Mouse (Mus musculus) embryonic stem cell, embryonic (primary cell): Measurements from ENCODE around the gene Gm525.
"Not testable (repeated sequence)": the region's sequence is repeated elsewhere in the genome, so short reads cannot be mapped to it uniquely, and the experiment has no call there.

Experiments
- CTCF ChIA-PET, 4 experiments: fragments of 300-600 bp in 2 of 4; fragments of 350-600 bp in 2 of 4; sonication (Branson Sonifier 250); formaldehyde crosslinking; loops; one replicate each; lab custom pipeline; 2022; ENCODE audit warnings: inconsistent platforms in 2 of 4; lab: Charles Lee
- POLR2A ChIA-PET, 4 experiments: fragments of 300-600 bp in 2 of 4; fragments of 350-600 bp in 2 of 4; sonication (Branson Sonifier 250); formaldehyde crosslinking; loops; one replicate each; lab custom pipeline; 2022; ENCODE audit warnings: antibody characterized with exemption in 4 of 4, inconsistent platforms in 1 of 4; lab: Charles Lee

Gm525 gene

DNA sequence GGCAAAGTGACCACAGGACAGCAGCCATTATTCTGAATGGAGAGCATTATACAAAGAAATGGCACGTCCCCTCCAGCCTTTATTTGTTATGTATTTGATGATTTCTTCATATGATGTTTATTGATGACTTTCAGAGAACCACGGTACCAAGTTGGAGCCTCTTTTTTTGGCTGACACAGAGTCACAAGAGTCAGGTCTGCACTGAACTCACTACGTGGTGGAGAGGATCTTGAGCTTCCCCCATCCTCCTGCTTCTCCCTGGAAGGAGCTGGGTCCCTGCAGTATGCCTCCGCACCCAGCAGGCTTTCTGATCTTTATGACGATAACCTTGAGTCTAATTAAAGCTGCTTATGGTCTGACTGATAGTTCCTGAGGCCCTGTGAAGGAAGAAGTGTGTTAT, 2.1 kb upstream of the Gm525 start:
- ChIA-PET CTCF (interaction anchor here in 1 of 4 experiments (1.1 kb wide), 1 partner anchor 13 kb away, joined by 3 read pairs; no protein-coding TSS in a partner anchor), POLR2A (interaction anchor here in 3 of 4 experiments (0.8 to 1.3 kb wide), 7 partner anchors 9 to 104 kb away, joined by 3 to 4 read pairs (median 3); partner anchors contain the start of gene Elobl (in 1 of the 3))

DNA sequence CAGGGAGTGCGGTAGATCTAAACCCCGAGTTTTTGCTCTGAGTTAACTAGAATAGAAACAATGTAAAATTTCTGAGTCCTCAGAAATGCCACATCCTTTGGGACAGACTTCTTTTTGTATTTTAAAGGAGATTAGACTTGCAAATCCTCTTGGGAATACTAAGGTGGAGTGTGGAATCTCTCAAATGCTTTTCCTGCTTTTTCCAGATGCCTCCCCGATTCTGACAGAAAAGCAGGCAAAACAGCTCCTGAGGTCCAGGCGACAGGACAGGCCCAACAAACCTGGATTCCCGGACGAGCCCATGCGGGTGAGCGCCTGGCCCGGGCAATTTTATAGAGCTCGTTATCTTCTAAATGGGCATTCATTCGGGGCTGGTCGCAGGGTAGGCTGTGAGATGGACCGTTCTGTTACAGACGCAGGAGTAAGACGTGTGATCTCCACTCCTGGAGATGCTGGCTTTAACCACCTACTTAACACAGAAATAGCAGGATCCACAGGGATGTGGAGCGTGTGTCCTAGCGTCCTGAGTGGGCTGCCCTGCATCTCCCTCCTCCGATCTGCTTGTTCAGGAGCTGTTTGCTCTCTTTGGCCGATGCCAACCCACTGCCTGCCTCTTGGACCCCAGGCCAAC, 1.3 kb downstream of the Gm525 start:
- ChIA-PET CTCF (interaction anchor here in 2 of 4 experiments (0.7 to 1.9 kb wide), 8 partner anchors 9 to 101 kb away, joined by 3 to 6 read pairs (median 4); no protein-coding TSS in a partner anchor), POLR2A (interaction anchor here (0.5 to 2.3 kb wide), 20 partner anchors 8 to 1169 kb away, joined by 3 to 9 read pairs (median 3); partner anchors contain the start of gene Dgke (in 1 of the 4))

DNA sequence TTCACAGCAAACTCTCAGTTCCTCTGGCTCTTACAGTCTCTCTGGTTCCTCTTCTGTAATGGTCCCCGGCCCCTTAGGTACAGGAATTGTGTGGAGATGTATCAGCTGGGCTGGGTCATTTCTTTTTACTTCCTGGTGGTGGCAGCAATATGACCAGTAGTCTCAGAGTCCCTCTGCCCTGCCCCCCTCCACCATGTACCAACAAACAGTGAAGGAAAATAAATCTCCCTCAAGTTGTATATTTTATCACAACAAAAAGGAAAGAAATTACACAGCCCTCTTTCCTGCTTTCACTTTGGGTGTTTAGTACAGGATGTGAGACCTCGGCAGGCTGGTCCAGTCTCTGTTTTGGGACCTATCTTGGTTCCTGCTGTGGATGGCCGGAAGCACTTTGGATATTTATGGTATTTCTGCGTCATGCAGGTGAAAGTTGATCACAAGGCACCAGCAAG, 2.8 kb downstream of the Gm525 start:
- POLR2A ChIA-PET, result interaction anchor here in 3 of 4 experiments (0.6 to 2.8 kb wide), 4 partner anchors 8 to 31 kb away, joined by 3 to 10 read pairs (median 6); partner anchors contain the start of gene Dgke (in 1 of the 3)
- CTCF ChIA-PET, result interaction anchor here in 3 of 4 experiments (0.6 to 1.9 kb wide), 3 partner anchors 11 to 227 kb away, joined by 4 to 9 read pairs (median 6); no protein-coding TSS in a partner anchor

DNA sequence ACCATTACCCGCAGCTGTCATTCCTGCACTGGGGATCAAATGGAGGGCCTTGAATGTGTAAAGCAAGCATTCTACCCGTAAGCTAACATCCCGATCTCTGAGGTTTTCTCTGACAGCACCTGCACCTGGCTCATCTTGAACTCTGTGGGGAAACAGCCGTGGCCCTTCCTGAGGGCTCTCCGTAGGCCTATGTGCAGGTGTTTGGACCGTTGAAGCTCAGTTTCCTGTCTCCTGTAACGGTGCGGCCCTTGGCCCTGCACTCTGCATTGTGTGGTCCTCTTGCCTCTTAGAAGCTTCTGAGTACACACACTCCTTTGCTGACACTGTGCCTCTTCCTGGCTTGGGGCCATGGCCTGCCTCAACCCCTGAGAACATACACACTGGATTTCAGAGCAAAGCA, 4.0 kb downstream of the Gm525 start:
- CTCF ChIA-PET, result interaction anchor here in 1 of 4 experiments (1.5 kb wide), 1 partner anchor 9 kb away, joined by 7 read pairs; no protein-coding TSS in a partner anchor
- POLR2A ChIA-PET, result interaction anchor here in 3 of 4 experiments (0.6 to 2.8 kb wide), 8 partner anchors 9 to 188 kb away, joined by 3 to 10 read pairs (median 4); no protein-coding TSS in a partner anchor

DNA sequence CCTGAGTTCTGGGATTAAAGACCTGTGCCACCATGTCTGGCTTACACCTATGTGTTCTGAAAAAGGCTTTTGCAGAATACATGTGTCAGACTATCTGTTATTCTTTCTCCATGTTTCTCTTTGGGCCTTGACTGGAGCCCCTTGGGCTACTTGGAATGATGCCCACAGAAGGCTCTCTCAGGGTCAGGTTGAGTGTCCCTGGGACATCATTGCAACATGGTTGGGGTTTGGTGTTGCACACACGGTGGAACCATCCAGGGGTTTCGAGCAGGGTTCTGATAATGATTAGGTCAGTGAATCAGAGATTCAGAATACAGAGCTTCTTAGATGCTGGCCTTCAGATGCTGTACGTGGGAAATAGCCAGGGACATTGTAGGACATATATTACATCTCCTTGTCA, 4.7 kb downstream of the Gm525 start:
- ChIA-PET CTCF (interaction anchor here in 3 of 4 experiments (0.6 to 1.5 kb wide), 3 partner anchors 9 to 27 kb away, joined by 3 to 7 read pairs (median 5); no protein-coding TSS in a partner anchor), POLR2A (interaction anchor here in 3 of 4 experiments (1.1 to 2.8 kb wide), 4 partner anchors 9 to 124 kb away, joined by 3 to 10 read pairs (median 6); no protein-coding TSS in a partner anchor)

DNA sequence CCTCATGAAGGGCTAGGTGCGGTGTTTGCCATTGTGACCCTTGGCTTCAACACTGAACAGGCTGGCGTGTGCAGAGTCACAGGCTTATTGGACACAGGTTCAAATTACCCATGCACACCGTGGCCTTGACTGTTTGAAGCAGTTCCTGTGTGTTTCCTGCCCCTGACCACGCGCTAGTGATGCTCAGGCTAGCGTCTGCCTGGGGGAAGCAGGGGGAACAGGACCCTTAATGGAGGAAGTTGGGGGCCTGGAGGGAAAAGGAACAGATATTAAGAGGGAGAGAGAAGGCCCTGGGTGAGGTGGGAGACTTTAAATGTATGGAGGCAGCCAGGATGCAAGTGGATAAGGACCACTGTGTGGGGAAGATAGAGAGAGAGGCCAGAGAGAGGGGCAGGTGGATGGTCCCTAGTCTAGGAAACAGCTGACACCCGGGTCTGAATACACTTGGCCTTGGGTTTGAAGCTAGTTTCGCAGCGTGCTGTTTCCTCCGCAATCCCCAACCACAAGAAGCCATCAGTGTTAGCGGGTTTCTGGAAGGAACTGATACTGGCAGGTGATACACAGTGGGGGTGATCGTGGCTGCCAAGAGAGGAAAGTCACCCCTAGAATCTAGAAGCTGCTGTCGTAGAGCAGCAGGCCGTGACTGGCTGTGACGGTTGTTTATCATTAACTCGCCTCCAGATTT, 5.5 kb downstream of the Gm525 start:
- POLR2A ChIA-PET, result interaction anchor here in 3 of 4 experiments (0.7 to 2.8 kb wide), 5 partner anchors 10 to 125 kb away, joined by 3 to 10 read pairs (median 9); no protein-coding TSS in a partner anchor
- CTCF ChIA-PET, result interaction anchor here in 2 of 4 experiments (0.6 to 1.5 kb wide), 2 partner anchors 10 to 26 kb away, joined by 3 to 5 read pairs; no protein-coding TSS in a partner anchor

DNA sequence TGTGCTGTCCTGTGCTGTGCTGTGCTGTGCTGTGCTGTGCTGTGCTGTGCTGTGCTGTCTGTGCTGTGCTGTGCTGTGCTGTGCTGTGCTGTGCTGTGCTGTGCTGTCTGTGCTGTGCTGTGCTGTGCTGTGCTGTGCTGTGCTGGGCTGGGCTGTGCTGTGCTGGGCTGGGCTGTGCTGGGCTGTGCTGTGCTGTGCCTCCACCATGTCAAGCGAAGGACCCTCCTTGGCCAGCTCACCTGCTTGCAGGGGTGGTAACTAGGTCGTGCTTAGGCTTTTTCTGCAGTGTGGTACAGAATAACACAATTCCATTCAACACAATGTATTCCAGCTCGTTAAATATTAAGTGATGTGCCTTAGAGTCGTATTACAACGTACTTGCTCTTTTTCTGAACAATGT, 8.3 kb downstream of the Gm525 start:
- CTCF ChIA-PET, POLR2A ChIA-PET: not testable (repeated sequence)

DNA sequence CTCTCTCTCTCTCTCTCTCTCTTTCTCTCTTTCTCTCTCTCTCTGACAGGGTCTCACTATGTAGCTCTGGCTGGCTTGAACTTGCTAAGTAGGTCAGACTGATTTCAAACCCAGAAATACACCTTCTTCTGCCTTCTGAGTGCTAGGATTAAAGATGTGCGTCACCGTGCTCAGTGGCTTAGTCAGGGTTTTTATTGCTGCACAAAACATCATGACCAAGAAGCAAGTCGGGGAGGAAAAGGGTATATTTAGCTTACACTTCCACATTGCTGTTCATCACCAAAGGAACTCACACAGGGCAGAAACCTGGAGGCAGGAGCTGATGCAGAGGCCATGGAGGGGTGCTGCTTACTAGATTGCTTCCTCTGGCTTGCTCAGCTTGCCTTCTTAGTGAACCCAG, 9.1 kb downstream of the Gm525 start:
- CTCF ChIA-PET, POLR2A ChIA-PET: not testable (repeated sequence)

DNA sequence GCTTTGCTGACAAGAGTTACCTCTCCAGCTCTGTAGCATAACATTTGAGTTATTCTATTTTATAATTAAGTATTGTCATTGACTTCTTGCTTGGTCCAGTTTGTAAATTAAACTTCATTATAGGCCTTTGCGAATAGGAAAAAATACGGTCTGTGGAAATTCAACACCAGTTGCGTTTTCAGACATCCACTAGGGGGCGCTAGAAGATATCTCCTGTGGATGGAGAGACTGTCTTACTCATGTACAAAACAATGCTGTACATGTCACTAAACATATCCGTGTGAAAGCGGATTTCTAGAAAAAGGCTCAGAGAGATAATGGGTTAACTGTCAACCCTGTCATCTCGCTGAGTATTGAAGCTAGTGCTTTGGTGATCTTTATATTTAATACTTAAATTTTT, 11.0 kb downstream of the Gm525 start:
- ChIA-PET POLR2A (interaction anchor here in 3 of 4 experiments (0.8 to 1.9 kb wide), 4 partner anchors 10 to 26 kb away, joined by 3 to 16 read pairs (median 4); no protein-coding TSS in a partner anchor), CTCF (interaction anchor here in 3 of 4 experiments (0.7 to 2.2 kb wide), 8 partner anchors 8 to 24 kb away, joined by 3 to 10 read pairs (median 4); no protein-coding TSS in a partner anchor)

DNA sequence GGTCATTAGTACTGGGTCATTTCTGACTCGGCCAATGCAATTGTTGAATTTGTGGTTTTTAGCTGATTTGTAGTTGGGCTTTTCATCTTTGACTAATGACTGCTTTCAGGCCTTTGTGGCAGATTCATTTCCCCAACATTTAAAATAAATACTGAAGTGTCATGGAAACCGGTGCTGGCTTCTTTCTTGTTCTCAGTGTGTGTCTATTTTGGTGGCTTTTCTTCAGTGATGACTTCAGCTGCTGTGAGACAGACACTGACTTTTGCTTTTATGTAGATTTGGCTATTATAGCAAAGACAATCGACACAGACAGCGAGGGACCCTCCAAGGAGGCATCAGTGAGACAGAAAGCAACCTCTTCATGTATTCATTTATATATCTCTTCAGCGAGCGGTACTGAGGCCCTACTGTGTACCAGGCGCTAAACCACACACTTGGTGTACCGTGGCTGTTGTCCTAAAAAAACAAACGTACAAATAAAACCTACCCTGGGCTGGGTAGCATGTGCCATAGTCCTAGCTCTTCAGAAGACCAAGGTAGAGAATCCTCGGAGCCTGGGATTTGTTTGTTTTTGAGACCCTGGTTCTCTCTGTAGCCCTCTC, 12.7 kb downstream of the Gm525 start:
- ChIA-PET POLR2A (interaction anchor here in 2 of 4 experiments (1.1 to 1.8 kb wide), 2 partner anchors 13 to 18 kb away, joined by 3 to 5 read pairs; no protein-coding TSS in a partner anchor), CTCF (interaction anchor here in 1 of 4 experiments (0.6 to 1.0 kb wide), 2 partner anchors 20 to 578 kb away, joined by 3 to 4 read pairs; no protein-coding TSS in a partner anchor)

DNA sequence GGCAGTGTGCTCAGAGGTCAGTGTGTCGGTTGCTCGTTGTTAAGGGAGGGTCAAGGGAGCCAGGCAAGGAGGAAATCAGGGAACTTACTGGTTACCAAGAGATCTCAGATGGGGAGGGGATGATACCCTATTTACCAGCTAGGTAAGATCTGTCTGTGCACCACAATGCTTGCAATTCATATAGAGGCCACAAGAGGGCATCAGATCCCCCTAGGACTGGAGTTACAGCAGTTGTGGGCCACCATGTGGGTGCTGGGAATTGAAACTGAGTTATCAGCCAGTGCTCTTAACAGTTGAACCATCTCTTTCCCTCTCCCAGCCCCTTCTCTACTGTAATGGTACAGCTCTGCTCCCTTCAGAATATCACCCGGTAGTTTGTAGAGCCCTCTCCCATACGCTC, 15.1 kb downstream of the Gm525 start:
- CTCF ChIA-PET, result interaction anchor here in 3 of 4 experiments (0.5 to 1.2 kb wide), 15 partner anchors 10 to 1394 kb away, joined by 3 to 8 read pairs (median 4); no protein-coding TSS in a partner anchor
- POLR2A ChIA-PET, result interaction anchor here in 3 of 4 experiments (0.7 to 1.9 kb wide), 6 partner anchors 10 to 93 kb away, joined by 3 to 7 read pairs (median 3); no protein-coding TSS in a partner anchor

DNA sequence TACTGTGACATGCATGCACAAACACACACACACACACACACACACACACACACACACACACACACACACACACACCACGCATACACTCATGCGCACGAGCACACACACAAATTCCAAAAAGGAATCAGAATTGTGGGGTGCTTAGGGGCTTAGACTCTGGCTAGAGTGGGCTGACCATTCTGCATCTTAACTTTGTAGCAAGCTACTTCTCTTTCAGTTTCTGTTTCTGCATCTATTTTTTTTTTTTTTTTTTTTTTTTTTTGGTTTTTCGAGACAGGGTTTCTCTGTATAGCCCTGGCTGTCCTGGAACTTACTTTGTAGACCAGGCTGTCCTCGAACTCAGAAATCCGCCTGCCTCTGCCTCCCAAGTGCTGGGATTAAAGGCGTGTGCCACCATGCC, 16.7 kb downstream of the Gm525 start:
- ChIA-PET POLR2A (interaction anchor here in 1 of 4 experiments (0.7 to 1.3 kb wide), 2 partner anchors 21 to 88 kb away, joined by 3 to 4 read pairs; no protein-coding TSS in a partner anchor), CTCF (interaction anchor here in 2 of 4 experiments (0.6 to 1.3 kb wide), 2 partner anchors 16 to 212 kb away, joined by 3 read pairs; no protein-coding TSS in a partner anchor)

DNA sequence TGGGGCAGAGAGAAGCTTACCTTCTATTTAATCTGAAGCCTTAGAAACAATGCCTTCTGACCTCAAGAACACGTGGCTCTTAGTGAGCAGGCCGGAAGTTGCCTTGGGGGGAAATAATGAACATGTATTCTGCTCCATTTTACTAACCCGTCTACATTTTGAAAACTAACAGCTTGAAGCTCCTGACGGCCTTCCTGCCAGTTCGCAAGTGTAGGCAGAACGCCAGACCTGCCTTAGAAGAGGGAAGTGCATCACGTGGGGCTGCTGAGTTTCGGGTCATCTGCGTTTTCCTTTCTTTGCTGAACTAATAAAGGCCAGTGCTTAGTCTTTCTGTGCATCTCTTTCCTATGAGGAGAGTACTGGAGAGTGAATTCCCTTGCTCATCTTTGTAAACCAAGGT, 19.1 kb downstream of the Gm525 start:
- POLR2A ChIA-PET, result interaction anchor here in 3 of 4 experiments (0.6 to 1.2 kb wide), 5 partner anchors 25 to 317 kb away, joined by 3 read pairs; no protein-coding TSS in a partner anchor
- CTCF ChIA-PET, result interaction anchor here in 3 of 4 experiments (0.6 to 1.6 kb wide), 5 partner anchors 9 to 929 kb away, joined by 3 to 6 read pairs (median 4); no protein-coding TSS in a partner anchor

DNA sequence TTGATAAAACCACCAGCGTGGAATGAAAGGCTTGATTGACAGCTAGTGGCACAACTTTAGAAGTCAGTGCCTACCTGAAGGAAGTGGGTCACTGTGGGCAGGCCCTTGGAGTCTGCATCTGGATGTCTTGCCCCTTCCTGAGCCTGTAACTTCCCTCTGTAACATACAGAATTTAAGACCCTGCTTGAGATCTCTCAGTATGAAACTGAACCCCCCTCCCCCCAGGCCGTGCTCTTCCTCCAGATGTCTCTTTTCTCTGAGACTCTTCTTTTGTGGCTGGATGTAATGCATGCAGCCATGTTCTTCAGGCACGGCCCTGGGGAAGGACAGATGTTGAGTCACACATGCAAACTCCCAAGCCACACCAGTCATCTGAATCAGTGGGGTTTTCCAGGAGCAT, 21.7 kb downstream of the Gm525 start:
- ChIA-PET POLR2A (interaction anchor here in 2 of 4 experiments (0.7 to 2.1 kb wide), 5 partner anchors 9 to 27 kb away, joined by 3 to 5 read pairs (median 3); no protein-coding TSS in a partner anchor), CTCF (interaction anchor here in 1 of 4 experiments (1.3 kb wide), 1 partner anchor 10 kb away, joined by 4 read pairs; no protein-coding TSS in a partner anchor)

DNA sequence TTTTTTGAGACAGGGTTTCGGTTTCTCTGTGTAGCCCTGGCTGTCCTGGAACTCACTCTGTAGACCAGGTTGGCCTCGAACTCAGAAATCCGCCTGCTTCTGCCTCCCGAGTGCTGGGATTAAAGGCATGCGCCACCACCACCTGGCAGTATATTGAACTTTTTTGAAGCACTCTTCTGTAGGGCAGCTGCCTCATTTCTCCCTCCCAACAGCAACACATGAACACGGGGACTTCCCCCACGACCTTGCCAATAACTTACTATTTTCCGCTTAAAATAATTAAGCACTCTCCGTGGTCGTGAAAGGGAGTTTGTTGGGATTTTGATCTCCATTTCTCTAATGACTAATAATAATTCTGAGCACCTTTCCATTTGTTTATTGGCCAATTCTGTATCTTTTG, 23.7 kb downstream of the Gm525 start:
- CTCF ChIA-PET, result interaction anchor here in 1 of 4 experiments (0.8 to 2.7 kb wide), 2 partner anchors 28 to 104 kb away, joined by 3 to 9 read pairs; no protein-coding TSS in a partner anchor
- POLR2A ChIA-PET, result interaction anchor here in 1 of 4 experiments (0.7 kb wide), 1 partner anchor 28 kb away, joined by 4 read pairs; no protein-coding TSS in a partner anchor

DNA sequence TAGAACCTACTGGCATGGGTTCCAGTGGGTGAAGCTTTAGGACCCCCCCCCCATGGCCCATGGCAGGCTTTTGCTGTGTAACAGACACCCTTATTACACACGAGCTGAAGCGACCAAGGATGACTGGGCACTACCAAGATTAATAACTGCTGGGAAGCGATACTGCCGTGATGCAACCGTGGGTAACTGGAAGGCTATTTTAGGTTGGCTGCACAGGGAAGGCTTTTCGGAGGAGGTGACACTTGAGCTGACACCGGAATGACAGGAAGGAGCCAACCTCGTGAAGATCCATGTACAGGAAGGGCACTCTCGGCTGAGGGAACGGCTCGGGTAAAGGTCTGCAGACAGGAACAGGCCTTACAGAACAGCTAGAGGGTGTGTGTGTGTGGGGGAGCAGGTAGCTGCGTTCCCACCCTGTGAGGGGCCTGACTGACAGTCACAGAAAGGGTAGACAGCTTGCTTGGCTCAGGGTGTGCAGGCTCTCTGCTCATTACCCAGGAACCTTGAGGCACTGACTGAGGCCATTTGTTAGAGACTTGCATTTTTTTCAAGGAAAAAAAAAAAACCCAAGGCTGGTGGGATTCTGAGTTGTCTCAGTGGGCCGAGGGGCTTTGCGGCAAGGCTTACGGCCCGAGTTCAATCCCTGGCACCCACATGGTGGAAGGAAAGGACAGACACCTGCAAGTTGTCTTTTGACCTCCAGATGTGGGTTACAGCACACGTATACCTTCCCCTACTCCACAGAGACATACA, 24.6 kb downstream of the Gm525 start:
- ChIA-PET CTCF (interaction anchor here in 3 of 4 experiments (0.6 to 2.7 kb wide), 7 partner anchors 10 to 325 kb away, joined by 3 to 9 read pairs (median 4); no protein-coding TSS in a partner anchor), POLR2A (interaction anchor here (0.5 to 1.8 kb wide), 13 partner anchors 9 to 1017 kb away, joined by 3 to 6 read pairs (median 3); no protein-coding TSS in a partner anchor)
